Mouse (Mus musculus): ENCODE measurements at regions not wholly inside any gene's neighbourhood (a gene's known extent, or its start where the extent isn't known, plus 50 kb on each side); places are given as distances from the start of the nearest gene placed in this dataset.

DNA sequence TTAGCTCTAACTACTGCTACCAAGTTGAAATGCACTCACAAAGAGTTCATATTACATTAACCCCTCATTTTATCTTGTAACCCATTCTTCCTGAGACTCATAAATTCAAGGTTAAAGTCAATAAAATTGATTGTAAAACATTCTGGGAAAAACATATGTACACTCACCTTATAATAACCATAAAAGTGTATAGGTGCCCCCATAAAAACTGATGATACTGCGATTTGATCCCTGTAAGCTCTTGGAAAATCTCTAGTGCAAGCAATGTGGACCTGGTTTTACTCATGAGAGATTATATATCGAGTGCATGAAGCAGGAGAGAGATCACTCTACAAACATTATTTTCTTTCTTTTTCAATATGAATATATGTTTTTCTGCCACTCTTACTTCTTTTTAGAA, 429.8 kb downstream of the Kctd12 start:
- TF ChIP-seq POLR2A (IDR thresholded peaks at IDR 0.05; ENCODE audit: borderline replicate concordance, extremely low read depth, low read depth, low read length) (no peak), CTCF (IDR thresholded peaks at IDR 0.05; ENCODE audit: insufficient read depth, low read length) (no peak)
